Mouse (Mus musculus): ENCODE results near the gene 1110017D15Rik. TPM values are rescaled to one million over a fixed set of nuclear protein-coding genes. Genes with fewer than 3 reads are reported as not detected.

The 1110017D15Rik gene
- total RNA-seq (2021): 1 to 10 TPM; 4.5 to 7.0 TPM
- long read RNA-seq, partial matches to known transcripts: 0 of 3 reads
- long read RNA-seq, other reads (novel, unspliced or antisense): 1 of 3 reads

GRCm38 (mm10) chr4:41517233-41517632 is at the start of gene 1110017D15Rik:
1110017D15Rik (minus strand) TSS chr4:41517333.
- no peak for DNase-seq (ENCODE audit: low spot score in 2 of 2)

GRCm38 (mm10) chr4:41566123-41566522 is 49.0 kb upstream of the 1110017D15Rik start:
- DNase-seq (ENCODE audit: low spot score in 2 of 2): no peak

- no peak for DNase-seq (ENCODE audit: low spot score in 2 of 2)
Measured at GRCm38 (mm10) chr4:41563297-41563696, 46.2 kb upstream of the 1110017D15Rik start.

GRCm38 (mm10) chr4:41557092-41557491 is 40.0 kb upstream of the 1110017D15Rik start:
- peak in 1 of 2 experiments; percentile 42 for DNase-seq (ENCODE audit: low spot score in 2 of 2)

GRCm38 (mm10) chr4:41556311-41556953 is 39.3 kb upstream of the 1110017D15Rik start:
- DNase-seq (ENCODE audit: low spot score in 2 of 2): no peak

- no peak for DNase-seq (ENCODE audit: low spot score in 2 of 2)
Measured at GRCm38 (mm10) chr4:41554994-41555663, 38.0 kb upstream of the 1110017D15Rik start.

- no peak for DNase-seq (ENCODE audit: low spot score in 2 of 2)
Measured at GRCm38 (mm10) chr4:41553116-41553515, 36.0 kb upstream of the 1110017D15Rik start.

- DNase-seq (ENCODE audit: low spot score in 2 of 2): peak in 1 of 2 experiments; percentile 82
Measured at GRCm38 (mm10) chr4:41552529-41552928, 35.4 kb upstream of the 1110017D15Rik start.

- no peak for DNase-seq (ENCODE audit: low spot score in 2 of 2)
Measured at GRCm38 (mm10) chr4:41547086-41547485, 30.0 kb upstream of the 1110017D15Rik start.

GRCm38 (mm10) chr4:41545985-41546384 is 28.9 kb upstream of the 1110017D15Rik start:
- DNase-seq (ENCODE audit: low spot score in 2 of 2): peak in 1 of 2 experiments; percentile 41

GRCm38 (mm10) chr4:41542136-41542535 is 25.0 kb upstream of the 1110017D15Rik start:
- DNase-seq (ENCODE audit: low spot score in 2 of 2): no peak

- no peak for DNase-seq (ENCODE audit: low spot score in 2 of 2)
Measured at GRCm38 (mm10) chr4:41534866-41535265, 17.7 kb upstream of the 1110017D15Rik start.

GRCm38 (mm10) chr4:41532420-41532819 is 15.3 kb upstream of the 1110017D15Rik start:
- DNase-seq (ENCODE audit: low spot score in 2 of 2): no peak

- DNase-seq (ENCODE audit: low spot score in 2 of 2): no peak
Measured at GRCm38 (mm10) chr4:41527996-41528395, 10.9 kb upstream of the 1110017D15Rik start.

GRCm38 (mm10) chr4:41527076-41527475 is 9.9 kb upstream of the 1110017D15Rik start:
- no peak for DNase-seq (ENCODE audit: low spot score in 2 of 2)

- no peak for DNase-seq (ENCODE audit: low spot score in 2 of 2)
Measured at GRCm38 (mm10) chr4:41526553-41526952, 9.4 kb upstream of the 1110017D15Rik start.

GRCm38 (mm10) chr4:41524829-41525228 is 7.7 kb upstream of the 1110017D15Rik start:
- no peak for DNase-seq (ENCODE audit: low spot score in 2 of 2)

- DNase-seq (ENCODE audit: low spot score in 2 of 2): no peak
Measured at GRCm38 (mm10) chr4:41523839-41524238, 6.7 kb upstream of the 1110017D15Rik start.

GRCm38 (mm10) chr4:41522788-41523187 is 5.7 kb upstream of the 1110017D15Rik start:
- peak in 1 of 2 experiments; percentile 83 for DNase-seq (ENCODE audit: low spot score in 2 of 2)

GRCm38 (mm10) chr4:41522136-41522535 is 5.0 kb upstream of the 1110017D15Rik start:
- no peak for DNase-seq (ENCODE audit: low spot score in 2 of 2)

- DNase-seq (ENCODE audit: low spot score in 2 of 2): no peak
Measured at GRCm38 (mm10) chr4:41520641-41521040, 3.5 kb upstream of the 1110017D15Rik start.

- DNase-seq (ENCODE audit: low spot score in 2 of 2): no peak
Measured at GRCm38 (mm10) chr4:41519195-41519594, 2.1 kb upstream of the 1110017D15Rik start.

Data from layer of hippocampus, adult 18-20 months (tissue).